Mouse (Mus musculus) heart, embryonic 11.5 days (tissue): ENCODE measurements around the gene Gm14226. TPM values are rescaled to one million over a fixed set of nuclear protein-coding genes. Genes with fewer than 3 reads are reported as not detected.

Source experiments
- ATAC-seq: fragments of 200-750 bp; cut with Nextera tagmentation; replicated peaks from 2 replicates; pipeline ENCODE4 v1.8.0; 2017; ENCODE audit warnings: moderate library complexity; ENCODE audit not compliant: insufficient number of reproducible peaks, low FRiP score, low TSS enrichment
- H3K27ac ChIP-seq: fragments of 300-500 bp; sonication (generic); 2 replicates; pipeline ENCODE4 v1.5.1; 2014; ENCODE audit warnings: mild to moderate bottlenecking, low read depth, low read length
- H3K27me3 ChIP-seq: fragments of 300-500 bp; sonication (generic); 2 replicates; pipeline ENCODE4 v1.6.1; 2014; ENCODE audit warnings: mild to moderate bottlenecking, low read length, mixed read lengths; ENCODE audit not compliant: control insufficient read depth, insufficient read depth
- H3K36me3 ChIP-seq: fragments of 300-500 bp; sonication (generic); 2 replicates; pipeline ENCODE4 v1.6.1; 2014; ENCODE audit warnings: mild to moderate bottlenecking, low read length, moderate library complexity, mixed read lengths; ENCODE audit not compliant: control insufficient read depth, insufficient read depth
- H3K4me1 ChIP-seq: fragments of 300-500 bp; sonication (generic); 2 replicates; pipeline ENCODE4 v1.6.1; 2014; ENCODE audit warnings: low read length; ENCODE audit not compliant: control insufficient read depth, insufficient read depth
- H3K4me2 ChIP-seq: fragments of 300-500 bp; sonication (generic); 2 replicates; pipeline ENCODE4 v1.6.1; 2014; ENCODE audit warnings: mild to moderate bottlenecking, moderate library complexity
- H3K4me3 ChIP-seq: fragments of 300-500 bp; sonication (generic); 2 replicates; pipeline ENCODE4 v1.5.1; 2014; ENCODE audit warnings: low read depth, low read length
- H3K9ac ChIP-seq: fragments of 300-500 bp; sonication (generic); 2 replicates; pipeline ENCODE4 v1.6.1; 2014; ENCODE audit warnings: mild to moderate bottlenecking, low read depth, low read length, moderate library complexity
- H3K9me3 ChIP-seq: fragments of 300-500 bp; sonication (generic); replicated peaks from 2 replicates; pipeline ENCODE4 v1.6.1; 2016; ENCODE audit warnings: low read length; ENCODE audit not compliant: control insufficient read depth
- WGBS: fragments of 180-500 bp; shearing (Covaris S2); extraction: QIAGEN DNeasy Blood & Tissue Kit; methylation state at CpG from one replicate; pipeline ENCODE4 v1.1.7; 2014; ENCODE audit not compliant: insufficient replicate concordance; 5-methylcytosine and 5-hydroxymethylcytosine counted together
- polyA plus RNA-seq: library from polyadenylated mRNA; unstranded; fragments of >200 nt; fragmentation: Nextera tagmentation; extraction: Ambion mirVana; gene quantifications from 2 replicates; pipeline ENCODE4 v1.2.1, GENCODE M21; 2014

Gm14226 gene
- polyA plus RNA-seq, 1 experiment from 2014 or later = 2.2 TPM

DNA sequence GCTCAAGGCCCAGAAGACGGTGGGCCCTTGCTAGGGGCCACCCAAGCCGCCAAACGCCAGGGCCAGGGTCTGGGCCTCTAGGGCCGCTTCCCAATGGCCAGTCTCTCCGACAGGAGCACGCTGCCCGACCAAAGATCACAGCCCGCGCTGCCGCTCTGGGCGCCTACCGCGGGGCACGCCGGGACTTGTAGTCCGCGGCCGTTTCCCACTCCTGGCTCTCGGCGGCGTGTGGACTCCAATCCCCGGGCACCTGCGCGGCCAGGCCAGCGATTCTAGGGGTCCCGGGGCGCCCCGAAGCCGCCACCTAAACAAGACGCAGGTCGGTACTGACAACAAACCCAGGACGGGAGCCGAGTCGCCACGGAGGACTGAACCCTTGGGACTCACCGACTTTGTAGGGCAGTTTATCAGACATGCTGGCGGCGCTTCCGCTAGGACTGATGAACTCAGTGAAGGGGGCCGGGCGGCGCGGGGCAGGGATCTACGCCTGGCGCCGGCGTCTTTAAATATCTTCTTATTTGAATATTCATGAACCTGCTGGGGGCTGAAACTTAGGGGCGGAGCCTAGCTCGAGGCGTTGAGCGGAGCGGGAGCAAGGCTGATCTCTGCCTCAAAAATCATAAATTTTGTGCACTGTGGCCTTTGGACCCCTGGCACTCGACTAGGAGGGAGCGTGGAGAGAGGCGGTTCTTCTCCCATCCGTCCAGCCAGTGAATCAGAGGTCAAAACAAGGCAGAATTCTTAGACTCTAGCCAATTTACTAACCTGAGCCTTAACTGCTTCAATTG, 56.1 kb downstream of the Gm14226 start, which contains the start of gene Ahcy:
Gene Ahcy, minus strand, starts transcription at position 520 of the 788 bp plus-strand sequence.
- Histone ChIP-seq H3K27ac (peak within 1 kb of the TSS; percentile 72), H3K36me3 (no peaks in the 10 kb centered on the region), H3K9ac (peak within 1 kb of the TSS; percentile 91), H3K4me1 (peaks cover 12% of the 10 kb centered on the region), H3K27me3 (no peaks in the 10 kb centered on the region), H3K9me3 (no peaks in the 10 kb centered on the region), H3K4me3 (peak within 1 kb of the TSS; percentile 74), H3K4me2 (peak within 1 kb of the TSS; percentile 77)
- peak; percentile 89 for ATAC-seq
- whole genome bisulfite sequencing = under 1% methylated on average over 55 of the region's 56 CpGs

DNA sequence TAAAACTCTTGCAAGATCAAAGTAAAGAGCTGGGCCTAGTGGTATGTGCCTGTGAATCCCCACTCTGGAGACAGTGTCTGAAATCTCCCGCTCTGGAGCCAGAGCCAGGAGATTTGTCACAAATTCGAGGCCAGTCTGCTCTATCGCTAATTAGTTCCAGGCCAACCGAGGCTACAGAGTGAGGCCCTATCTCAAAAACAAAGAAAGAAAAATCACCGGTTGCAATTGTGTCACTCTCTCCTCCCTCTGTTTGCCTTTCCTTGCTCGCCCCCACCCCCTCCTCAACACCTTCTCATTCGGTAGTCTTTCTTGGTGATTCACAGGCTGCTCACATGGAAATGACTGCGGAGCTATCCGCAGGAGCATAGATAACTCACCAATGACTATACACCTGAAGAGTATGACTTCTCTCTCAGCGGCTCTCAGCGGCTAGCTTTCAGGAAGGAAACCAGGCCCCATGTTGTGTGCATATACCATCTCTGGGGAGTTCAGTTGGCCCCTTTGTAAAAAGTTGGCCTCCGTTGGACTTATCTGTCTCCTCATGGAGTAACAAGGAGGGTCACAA, 56.8 kb downstream of the Gm14226 start:
- peak overlapping the region; percentile 74 for H3K4me3 ChIP-seq
- no peak for ATAC-seq
- no peaks in the 10 kb centered on the region for H3K27me3 ChIP-seq
- peak overlapping the region; percentile 91 for H3K9ac ChIP-seq
- 10% methylated on average over 12 of the region's 12 CpGs for WGBS
- peak overlapping the region; percentile 77 for H3K4me2 ChIP-seq
- peaks cover 12% of the 10 kb centered on the region for H3K4me1 ChIP-seq
- H3K36me3 ChIP-seq = no peaks in the 10 kb centered on the region
- H3K9me3 ChIP-seq = no peaks in the 10 kb centered on the region
- H3K27ac ChIP-seq = peak overlapping the region; percentile 72

DNA sequence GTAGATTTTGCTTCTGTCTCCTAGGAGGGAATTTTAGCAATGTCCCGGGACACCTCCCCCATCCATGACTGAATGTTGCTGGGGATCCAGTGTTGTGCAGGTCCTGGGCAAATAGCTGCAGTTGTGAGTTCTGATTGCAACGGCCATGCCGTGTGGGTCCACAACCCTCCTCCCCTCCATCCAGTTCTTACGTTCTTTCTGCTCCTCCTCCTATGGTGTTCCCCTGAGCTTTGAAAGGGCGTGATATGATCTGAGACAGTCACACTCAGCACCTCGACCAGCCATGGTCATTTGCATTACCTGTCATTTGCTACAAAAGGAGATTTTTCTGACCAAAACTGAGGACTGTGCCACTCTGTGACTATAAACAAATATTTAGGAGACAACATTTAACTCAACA, 57.6 kb downstream of the Gm14226 start:
- H3K4me3 ChIP-seq = no peak overlapping the region
- ATAC-seq = no peak
- H3K4me2 ChIP-seq = no peak overlapping the region
- 57% methylated on average over 6 of the region's 6 CpGs for WGBS
- peaks cover 12% of the 10 kb centered on the region for H3K4me1 ChIP-seq
- no peak overlapping the region for H3K27ac ChIP-seq
- no peak overlapping the region for H3K9ac ChIP-seq
- no peaks in the 10 kb centered on the region for H3K27me3 ChIP-seq
- no peaks in the 10 kb centered on the region for H3K36me3 ChIP-seq
- H3K9me3 ChIP-seq = no peaks in the 10 kb centered on the region

Other genes with a start within 250 kb of the Gm14226 start
- not detected in 2 replicates for gene Gm14214, start 248.2 kb upstream of the Gm14226 start, polyA plus RNA-seq
- gene Raly, start 227.2 kb upstream of the Gm14226 start, polyA plus RNA-seq = 42.9 and 63.5 TPM in 2 replicates
- gene a, start 226.9 kb upstream of the Gm14226 start, polyA plus RNA-seq = 0.34 and 0.49 TPM in 2 replicates
- 103 and 109 TPM in 2 replicates for gene Eif2s2, start 125.3 kb upstream of the Gm14226 start, polyA plus RNA-seq
- 59.0 and 59.8 TPM in 2 replicates for gene Ahcy, start 56.2 kb downstream of the Gm14226 start, polyA plus RNA-seq
- 40.4 and 41.0 TPM in 2 replicates for gene Itch, start 115.2 kb downstream of the Gm14226 start, polyA plus RNA-seq
- gene Dynlrb1, start 218.3 kb downstream of the Gm14226 start, polyA plus RNA-seq = 427 and 429 TPM in 2 replicates